Mouse (Mus musculus) gastrocnemius, postnatal 10 days (tissue): Measurements from ENCODE around the gene Vasp. TPM values are rescaled to one million over a fixed set of nuclear protein-coding genes. Genes with fewer than 3 reads are reported as not detected.
A peak's percentile ranks its signal among the peaks of the same experiment; 100 is the strongest.
"Not testable (repeated sequence)": the region's sequence is repeated elsewhere in the genome, so short reads cannot be mapped to it uniquely, and the experiment has no call there.

Experiments used
- DNase-seq: peaks from one replicate; pipeline ENCODE4 v3.0.0; 2021; ENCODE audit warnings: mixed read lengths
- total RNA-seq, 2 experiments: library from RNA; stranded (reverse); gene quantifications; 2 replicates each; pipeline ENCODE4 v1.2.3; 2021

Gene Vasp
- total RNA-seq, 2 experiments from 2014 or later: 35.7 to 53.5 TPM

DNA sequence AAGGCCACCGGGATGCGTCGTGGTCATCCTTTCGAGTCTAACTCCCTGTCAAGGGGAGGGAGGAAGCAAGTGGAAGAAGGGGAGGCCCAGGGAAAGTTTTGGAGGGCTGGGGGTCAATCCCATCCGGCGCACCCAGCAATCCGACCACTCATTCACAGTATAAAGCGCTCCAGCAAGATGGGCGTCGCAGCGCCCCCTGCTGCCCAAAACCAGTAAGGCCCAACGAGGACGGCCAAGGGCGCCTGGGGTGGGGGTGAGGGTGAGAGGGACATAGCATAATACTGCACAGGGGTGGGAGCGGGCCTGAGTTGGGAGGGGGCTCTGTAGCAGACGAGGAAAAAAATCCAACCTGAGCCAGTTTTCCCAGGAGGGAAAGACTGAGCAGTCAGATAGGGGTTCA, 32.2 kb upstream of the Vasp start:
- DNase-seq: peak; percentile 86

DNA sequence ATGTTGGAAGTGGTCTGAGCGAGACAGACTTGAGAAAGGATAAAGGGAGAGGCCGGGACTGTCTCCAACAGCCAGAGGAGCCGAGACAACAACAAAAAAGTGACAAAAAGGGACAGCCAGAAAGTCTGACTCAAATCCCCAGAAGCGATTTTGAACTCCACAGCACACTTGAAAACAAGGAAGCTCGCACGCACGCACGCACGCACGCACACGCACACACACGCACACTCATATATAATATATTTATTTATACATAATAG, 31.4 kb upstream of the Vasp start:
- DNase-seq: no peak

GRCm38 (mm10) chr7:19302264-19303045, 30.8 kb upstream of the Vasp start:
- DNase-seq: no peak

- DNase-seq: no peak
Measured at GRCm38 (mm10) chr7:19301461-19302263, 30.0 kb upstream of the Vasp start.

DNA sequence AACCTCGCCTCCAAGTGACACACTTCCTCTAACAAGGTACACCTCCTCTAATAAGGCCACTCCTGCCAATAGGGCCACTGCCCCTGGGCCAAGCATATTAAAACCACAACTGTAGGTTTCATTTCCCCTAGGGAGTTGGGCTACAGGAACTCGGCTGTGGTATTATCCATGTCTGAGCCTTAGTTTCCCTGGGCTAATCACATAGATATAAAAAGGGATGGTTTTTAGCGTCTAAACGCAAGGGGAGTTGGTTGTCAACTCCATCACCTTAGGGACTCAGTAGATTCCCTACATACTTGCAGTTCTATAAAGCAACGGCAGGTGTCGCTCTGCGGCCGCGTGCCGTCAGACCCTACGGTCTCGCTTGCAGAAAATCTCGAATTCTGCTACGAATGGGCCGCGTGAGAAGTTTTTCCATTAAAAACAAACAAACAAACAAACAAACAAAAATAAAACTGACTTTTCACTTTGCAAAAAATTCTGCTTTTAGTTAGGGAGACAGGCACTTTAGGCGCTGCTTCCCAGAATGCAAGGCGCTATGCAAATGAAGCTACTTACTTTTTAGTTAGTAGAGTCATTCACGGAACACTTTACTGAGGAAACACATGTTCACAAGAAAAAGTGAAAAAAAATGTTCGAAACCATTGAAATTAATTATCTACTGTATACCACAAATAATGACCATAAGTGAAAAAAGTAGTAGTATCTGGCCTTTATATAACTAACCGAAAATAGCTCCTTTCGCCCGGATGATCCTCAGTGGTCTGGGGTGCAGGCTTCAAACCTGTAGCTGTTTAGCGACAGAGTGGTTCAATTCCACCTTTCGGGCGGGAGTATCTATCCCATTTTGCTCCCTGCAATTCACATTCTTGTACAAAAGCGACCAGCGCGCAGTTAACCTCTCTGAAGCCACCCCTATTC, 29.1 kb upstream of the Vasp start:
- peak; percentile 84 for DNase-seq

DNA sequence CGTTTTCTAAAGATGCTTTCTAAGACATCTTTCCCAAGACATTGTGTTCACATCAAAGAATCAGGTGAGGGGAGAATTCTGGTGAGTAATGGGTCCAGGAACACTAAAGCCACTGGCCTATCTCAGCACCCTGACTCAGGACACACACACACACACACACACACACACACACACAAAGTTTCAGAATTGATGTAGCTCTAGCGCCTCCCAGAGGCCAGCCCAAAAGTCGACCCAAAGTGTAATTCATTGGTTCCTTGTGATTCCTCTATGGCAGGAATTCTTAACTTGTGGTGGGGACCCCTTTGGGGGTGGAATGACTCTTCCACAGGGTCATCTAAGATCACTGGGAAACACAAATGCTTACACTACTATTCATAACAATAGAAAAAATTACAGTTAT, 27.6 kb upstream of the Vasp start:
- DNase-seq: peak; percentile 62

- no peak for DNase-seq
Measured at GRCm38 (mm10) chr7:19297794-19298193, 26.2 kb upstream of the Vasp start.

DNA sequence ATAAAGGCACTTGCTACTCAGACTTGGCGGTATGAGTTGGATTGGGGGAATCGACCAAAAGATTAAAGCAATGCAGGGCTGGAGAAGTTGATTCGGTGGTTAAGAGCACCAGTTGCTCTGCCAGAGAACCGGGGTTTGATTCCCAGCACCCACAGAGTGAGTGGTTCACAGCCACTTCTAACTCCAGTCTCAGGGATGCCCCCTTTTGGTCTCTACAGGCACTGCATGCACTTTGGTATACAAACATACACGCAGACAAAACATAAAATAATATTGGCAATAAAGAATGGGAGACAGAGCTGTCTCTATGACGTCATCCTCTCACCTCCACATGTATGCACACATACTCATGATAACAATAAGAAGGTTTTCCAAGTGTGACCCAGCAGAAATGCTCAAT, 25.4 kb upstream of the Vasp start:
- DNase-seq: no peak

- DNase-seq: peak; percentile 99
Measured at GRCm38 (mm10) chr7:19295503-19296185, 24.0 kb upstream of the Vasp start.

- DNase-seq: peak; percentile 88
Measured at GRCm38 (mm10) chr7:19290969-19291596, 19.5 kb upstream of the Vasp start.

DNA sequence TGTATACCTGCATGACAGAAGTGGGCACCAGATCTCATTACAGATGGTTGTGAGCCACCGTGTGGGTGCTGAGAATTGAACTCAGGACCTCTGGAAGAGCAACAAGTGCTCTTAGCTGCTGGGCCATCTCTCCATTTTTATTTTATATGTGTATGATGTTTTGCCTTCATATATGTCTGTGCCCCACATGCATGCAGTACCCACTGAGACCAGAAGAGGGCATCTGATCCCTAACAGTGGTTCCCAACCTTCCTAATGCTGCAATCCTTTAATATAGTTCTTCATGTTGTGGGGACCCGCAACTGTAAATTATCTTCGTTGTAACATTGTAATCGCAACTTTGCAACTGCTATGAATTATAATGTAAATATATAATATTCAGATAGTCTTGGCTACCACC, 13.1 kb upstream of the Vasp start:
- DNase-seq: peak; percentile 61

DNA sequence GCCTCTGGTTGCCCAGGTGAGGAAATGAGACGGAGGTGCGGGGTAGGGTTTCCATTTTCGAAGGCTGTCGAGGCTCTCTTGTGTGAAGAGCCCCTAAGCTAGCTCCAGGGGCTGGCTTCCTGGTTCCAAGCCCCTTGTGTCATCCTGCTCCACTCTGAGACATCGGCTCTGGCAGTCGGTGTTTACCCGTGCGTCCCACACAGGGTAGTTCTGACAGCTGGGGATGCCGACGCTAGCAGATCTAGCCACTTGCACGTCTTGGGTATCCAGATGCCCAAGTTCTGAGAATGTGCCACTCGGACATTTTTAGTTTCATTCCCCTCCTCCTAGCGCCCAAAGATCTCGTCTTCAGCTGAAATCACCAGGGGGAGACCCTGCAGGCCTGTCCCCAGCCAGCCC, 11.8 kb upstream of the Vasp start:
- DNase-seq: no peak

GRCm38 (mm10) chr7:19282791-19283405, 11.3 kb upstream of the Vasp start:
- DNase-seq: peak; percentile 68

GRCm38 (mm10) chr7:19282385-19282784, 10.8 kb upstream of the Vasp start, which contains the start of gene Rtn2:
Gene Rtn2 (plus strand): TSS chr7:19282624.
- DNase-seq: peak; percentile 70

DNA sequence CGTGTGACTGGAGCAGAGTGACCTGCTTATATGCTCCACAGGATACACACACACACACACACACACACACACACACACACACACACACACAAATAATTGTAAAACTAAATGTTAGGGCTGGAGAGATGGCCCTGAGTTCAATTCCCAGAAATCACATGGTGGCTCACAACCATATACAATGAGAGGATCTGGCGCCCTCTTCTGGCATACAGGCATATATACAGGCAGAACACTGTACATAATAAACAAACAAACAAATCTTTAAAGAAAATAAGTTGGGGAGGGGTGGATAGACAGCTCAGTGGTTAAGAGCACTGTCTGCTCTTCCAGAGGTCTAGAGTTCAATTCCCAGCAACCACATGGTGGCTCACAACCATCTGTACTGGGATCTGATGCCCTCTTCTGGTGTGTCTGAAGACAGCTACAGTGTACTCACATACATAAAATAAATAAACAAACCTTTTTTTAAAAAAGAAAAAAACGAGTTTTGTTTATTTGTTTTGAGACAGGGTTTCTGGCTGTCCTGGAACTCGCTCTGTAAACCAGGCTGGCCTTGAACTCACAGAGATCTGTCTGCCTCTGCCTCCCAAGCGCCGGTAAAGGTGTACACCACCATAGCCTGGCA, 10.2 kb upstream of the Vasp start:
- not testable (repeated sequence) for DNase-seq

- DNase-seq: no peak
Measured at GRCm38 (mm10) chr7:19279581-19280114, 8.0 kb upstream of the Vasp start, which contains the start of gene Ppm1n. Gene Ppm1n (minus strand): TSS chr7:19280064.

DNA sequence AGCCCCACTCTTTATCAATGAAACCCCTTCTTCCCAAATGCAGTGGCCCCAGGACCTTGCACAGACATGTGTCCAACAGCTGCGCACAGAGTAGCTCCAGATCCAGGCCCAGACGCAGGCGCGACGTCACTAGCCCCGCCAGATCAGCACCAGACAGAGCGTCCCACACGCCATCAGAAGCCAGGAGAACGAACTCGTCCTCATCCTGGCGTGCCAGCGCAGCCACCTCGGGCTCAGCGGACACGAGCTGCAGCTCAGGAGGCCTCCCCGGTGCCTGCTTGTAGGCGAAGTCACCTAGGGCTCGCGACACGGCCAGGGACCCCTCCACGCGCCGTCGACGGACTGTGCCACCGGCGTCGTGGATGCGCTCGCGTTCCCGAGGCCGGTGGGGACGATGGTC, 7.4 kb upstream of the Vasp start:
- no peak for DNase-seq

DNA sequence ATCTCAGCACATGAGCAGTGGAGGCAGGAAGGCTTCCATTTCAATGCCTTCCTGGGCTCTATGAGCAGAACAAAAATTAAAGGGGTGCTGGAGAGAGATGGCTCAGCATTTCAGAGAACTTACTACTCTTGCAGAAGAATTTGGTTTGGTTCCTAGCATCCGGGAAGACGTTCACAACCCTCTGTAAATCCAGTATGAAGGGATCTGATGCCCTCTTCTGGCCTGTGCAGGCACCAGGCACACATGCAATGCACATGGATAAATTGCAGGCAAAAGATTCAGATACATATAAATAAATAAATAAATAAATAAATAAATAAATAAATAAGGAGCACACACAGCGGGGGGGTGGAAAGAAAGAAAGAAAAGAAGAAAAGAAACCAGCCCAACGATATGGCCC, 4.6 kb upstream of the Vasp start:
- no peak for DNase-seq

- DNase-seq: peak; percentile 42
Measured at GRCm38 (mm10) chr7:19272173-19272764, 652 bp upstream of the Vasp start.
